ENCODE assay signal across 9 mouse cellular contexts in the genomic region with DNA sequence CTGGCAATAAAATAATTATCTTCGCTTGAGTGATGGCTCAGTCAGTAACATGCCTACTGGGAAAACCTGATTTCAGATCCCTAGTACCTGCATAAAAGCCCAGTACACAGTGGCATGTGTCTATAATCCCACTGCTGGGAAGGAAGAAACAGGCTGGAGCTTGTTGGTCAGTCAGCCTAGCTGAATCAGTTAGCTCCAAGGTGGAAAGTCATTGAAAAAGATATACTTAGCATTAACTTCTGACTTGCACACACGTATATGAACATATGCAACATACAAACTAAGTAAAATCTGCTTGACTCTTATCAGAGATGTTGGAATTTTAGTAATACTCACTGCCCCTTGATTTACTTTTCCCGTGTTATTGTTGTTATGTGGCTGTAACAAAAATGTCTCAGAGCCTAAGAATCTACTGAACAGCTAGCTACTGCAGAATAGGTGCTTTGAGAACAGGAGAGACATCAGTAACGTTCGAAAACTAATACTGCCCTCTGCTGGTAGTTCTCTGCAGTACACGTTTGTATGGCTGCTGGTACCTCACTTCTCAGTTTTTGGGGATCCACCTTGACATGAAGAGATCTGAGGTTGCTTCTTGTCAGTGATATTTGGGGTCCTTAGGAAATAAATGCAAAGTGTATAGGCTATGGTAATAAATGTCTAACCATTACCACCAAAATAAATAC. TPM values are rescaled to one million over a fixed set of nuclear protein-coding genes. Genes with fewer than 3 reads are reported as not detected.
DNase-seq lines count a peak whose midpoint lies in the region; ATAC-seq lines count a peak whose summit lies in the region.
"Had no signal": no experiment of that assay in that cellular context is flagged by ENCODE, and none has a peak within 500 bp of the region (broad histone marks: within the 10 kb centered on the region; RNA-seq: fewer than 3 reads in every experiment).

No protein-coding gene starts in this region.

- DNase-seq in hindbrain, embryonic 10.5 days (ENCODE audit: low spot score), result peak; percentile 43
- DNase-seq in adrenal gland, postnatal 36 days, result peak; percentile 8 to 64
- peak; percentile 82 for DNase-seq in embryonic facial prominence, embryonic 14.5 days (ENCODE audit: low spot score)
- peak; percentile 54 to 80 for DNase-seq in layer of hippocampus, postnatal 14 days (ENCODE audit: low spot score in 2 of 2)
- peak; percentile 72 for DNase-seq in mesoderm, embryonic 11.5 days (ENCODE audit: low read depth, low spot score)
- DNase-seq in skeletal muscle tissue, adult 2 months (ENCODE audit: low read depth, low spot score), result peak; percentile 28

- 34% methylated on average over 6 of the region's 6 CpGs for WGBS in hindbrain, embryonic 10.5 days
- WGBS in hindbrain, embryonic 12.5 days, result 32% methylated on average over 6 of the region's 6 CpGs
- 25% methylated on average over 6 of the region's 6 CpGs for WGBS in embryonic facial prominence, embryonic 14.5 days
- 31% methylated on average over 6 of the region's 6 CpGs for whole genome bisulfite sequencing in hindbrain, embryonic 13.5 days

- 0 out of 2 replicates have a peak, but pooled peaks cover 3% of the 10 kb centered on the region for H3K4me1 ChIP-seq in hindbrain, embryonic 10.5 days (replicated peaks)
- no peaks in the 10 kb centered on the region for H3K4me1 ChIP-seq in hindbrain, embryonic 12.5 days
- H3K4me1 ChIP-seq in embryonic facial prominence, embryonic 14.5 days (ENCODE audit: control insufficient read depth, insufficient read depth, low read length), result peaks cover 16% of the 10 kb centered on the region
- no peaks in the 10 kb centered on the region for H3K4me1 ChIP-seq in hindbrain, embryonic 13.5 days (replicated peaks)

- H3K27ac ChIP-seq in hindbrain, embryonic 10.5 days, result no peak overlapping the region
- H3K27ac ChIP-seq in hindbrain, embryonic 12.5 days, result no peak overlapping the region
- no peak overlapping the region for H3K27ac ChIP-seq in embryonic facial prominence, embryonic 14.5 days (replicated peaks; ENCODE audit: low read depth, low read length)
- no peak overlapping the region for H3K27ac ChIP-seq in hindbrain, embryonic 13.5 days
- H3K27ac ChIP-seq: embryonic facial prominence, embryonic 12.5 days had no signal

- H3K36me3 ChIP-seq in hindbrain, embryonic 10.5 days, result no peaks in the 10 kb centered on the region
- H3K36me3 ChIP-seq in hindbrain, embryonic 12.5 days, result no peaks in the 10 kb centered on the region
- no peaks in the 10 kb centered on the region for H3K36me3 ChIP-seq in embryonic facial prominence, embryonic 14.5 days (ENCODE audit: control insufficient read depth, insufficient read depth, low read length)
- H3K36me3 ChIP-seq in hindbrain, embryonic 13.5 days, result no peaks in the 10 kb centered on the region
- H3K36me3 ChIP-seq: embryonic facial prominence, embryonic 12.5 days had no signal

- H3K27me3 ChIP-seq in hindbrain, embryonic 10.5 days (ENCODE audit: insufficient read depth, poor library complexity, severe bottlenecking), result no peaks in the 10 kb centered on the region; the same call in 1 of the 2 replicates
- no peaks in the 10 kb centered on the region for H3K27me3 ChIP-seq in hindbrain, embryonic 12.5 days
- no peaks in the 10 kb centered on the region for H3K27me3 ChIP-seq in embryonic facial prominence, embryonic 14.5 days (replicated peaks; ENCODE audit: control insufficient read depth, insufficient read depth, low read length)
- H3K27me3 ChIP-seq in hindbrain, embryonic 13.5 days, result 0 out of 2 replicates have a peak, but pooled peaks cover 5% of the 10 kb centered on the region
- H3K27me3 ChIP-seq: embryonic facial prominence, embryonic 12.5 days had no signal

- no peak overlapping the region for H3K4me2 ChIP-seq in hindbrain, embryonic 12.5 days (replicated peaks)
- no peak overlapping the region for H3K4me2 ChIP-seq in embryonic facial prominence, embryonic 14.5 days (ENCODE audit: low read depth, low read length)
- no peak overlapping the region for H3K4me2 ChIP-seq in hindbrain, embryonic 13.5 days
- H3K4me2 ChIP-seq: embryonic facial prominence, embryonic 12.5 days had no signal

- no peak overlapping the region for H3K9ac ChIP-seq in hindbrain, embryonic 12.5 days
- H3K9ac ChIP-seq in embryonic facial prominence, embryonic 14.5 days (ENCODE audit: low read depth, low read length), result no peak overlapping the region
- no peak overlapping the region for H3K9ac ChIP-seq in hindbrain, embryonic 13.5 days
- H3K9ac ChIP-seq: embryonic facial prominence, embryonic 12.5 days had no signal

- H3K9me3 ChIP-seq in hindbrain, embryonic 10.5 days, result no peaks in the 10 kb centered on the region
- no peaks in the 10 kb centered on the region for H3K9me3 ChIP-seq in hindbrain, embryonic 12.5 days (replicated peaks)
- H3K9me3 ChIP-seq in embryonic facial prominence, embryonic 14.5 days (ENCODE audit: control insufficient read depth, low read length), result no peaks in the 10 kb centered on the region
- no peaks in the 10 kb centered on the region for H3K9me3 ChIP-seq in hindbrain, embryonic 13.5 days
- H3K9me3 ChIP-seq: embryonic facial prominence, embryonic 12.5 days had no signal

- H3K4me3 ChIP-seq in hindbrain, embryonic 10.5 days, result no peak overlapping the region
- H3K4me3 ChIP-seq in hindbrain, embryonic 12.5 days, result no peak overlapping the region
- no peak overlapping the region for H3K4me3 ChIP-seq in embryonic facial prominence, embryonic 14.5 days (ENCODE audit: low read depth, low read length)
- no peak overlapping the region for H3K4me3 ChIP-seq in hindbrain, embryonic 13.5 days
- H3K4me3 ChIP-seq: embryonic facial prominence, embryonic 12.5 days had no signal

- ATAC-seq in hindbrain, embryonic 12.5 days (ENCODE audit: low FRiP score), result no peak; the same call in 1 of the 2 replicates
- peak; percentile 70 for ATAC-seq in embryonic facial prominence, embryonic 14.5 days (ENCODE audit: low read depth)
- ATAC-seq in hindbrain, embryonic 13.5 days (ENCODE audit: low FRiP score), result peak; percentile 81

RNA-seq across cellular contexts. Expression of gene Hmcn1, which starts 16.0 kb away (rescaled TPM):
- 6.9 and 9.0 TPM in 2 replicates for polyA plus RNA-seq in hindbrain, embryonic 10.5 days (2016; fragmentation: Nextera tagmentation; extraction: Ambion mirVana)
- polyA plus RNA-seq in hindbrain, embryonic 12.5 days (2016; fragmentation: Nextera tagmentation; extraction: Ambion mirVana), result 11.8 and 14.0 TPM in 2 replicates
- total RNA-seq in adrenal gland, postnatal 36 days (2021), result 1 to 10 TPM; 1.4 to 1.9 TPM
- 30.7 and 36.5 TPM in 2 replicates for polyA plus RNA-seq in embryonic facial prominence, embryonic 14.5 days (2014; fragmentation: Nextera tagmentation; extraction: Ambion mirVana)
- polyA plus RNA-seq in hindbrain, embryonic 13.5 days (2015; fragmentation: Nextera tagmentation; extraction: Ambion mirVana), result 2.6 and 2.9 TPM in 2 replicates
- 1 to 10 TPM; 5.8 to 5.9 TPM for total RNA-seq in layer of hippocampus, postnatal 14 days (2021)

Comparison
In these comparisons a context has a peak if more than half of its experiments do, and no peak if none do; other contexts are left out.
1. DNase-seq: peak in every context shown above with its lines; median percentile 82 in embryonic facial prominence, embryonic 14.5 days; 72 in mesoderm, embryonic 11.5 days; 67 in layer of hippocampus, postnatal 14 days; 43 in hindbrain, embryonic 10.5 days; 36 in adrenal gland, postnatal 36 days; 28 in skeletal muscle tissue, adult 2 months.